Mouse (Mus musculus): Measurements from ENCODE around the gene Yap1.

Gene Yap1

GRCm38 (mm10) chr9:8004370-8004991 is at the start of gene Yap1:
Gene Yap1 (minus strand): TSS chr9:8004596.
- peak; percentile 63 for DNase-seq (ENCODE audit: low read depth, low spot score)

GRCm38 (mm10) chr9:8043044-8043387 is 38.6 kb upstream of the Yap1 start:
- no peak for DNase-seq (ENCODE audit: low read depth, low spot score)

GRCm38 (mm10) chr9:8042338-8043043 is 38.1 kb upstream of the Yap1 start, which contains the start of gene Cfap300:
Gene Cfap300 (minus strand): TSS chr9:8042823.
- DNase-seq (ENCODE audit: low read depth, low spot score) = peak; percentile 96

GRCm38 (mm10) chr9:8035546-8035945 is 31.1 kb upstream of the Yap1 start:
- no peak for DNase-seq (ENCODE audit: low read depth, low spot score)

GRCm38 (mm10) chr9:8035091-8035490 is 30.7 kb upstream of the Yap1 start:
- no peak for DNase-seq (ENCODE audit: low read depth, low spot score)

DNA sequence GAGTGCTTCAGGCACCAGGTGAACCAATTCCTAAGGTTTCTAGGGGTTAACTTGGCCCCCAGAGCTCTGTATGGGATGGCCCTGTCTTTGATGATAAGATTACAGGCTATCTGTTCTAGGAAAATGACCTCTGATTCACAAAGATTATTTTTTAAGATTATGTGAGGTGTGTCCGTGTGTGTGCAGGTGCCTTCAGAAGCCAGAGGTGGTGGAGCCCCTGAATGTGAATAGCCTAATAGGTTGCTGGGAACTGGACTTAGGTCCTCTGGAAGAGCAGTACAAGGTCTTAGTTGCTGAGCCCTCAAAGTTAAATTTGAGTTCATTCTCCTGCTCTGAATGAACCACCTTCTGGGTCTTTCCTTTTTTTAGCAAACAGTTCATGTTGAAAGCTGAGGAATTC is 29.7 kb upstream of the Yap1 start:
- no peak for DNase-seq (ENCODE audit: low read depth, low spot score)

DNA sequence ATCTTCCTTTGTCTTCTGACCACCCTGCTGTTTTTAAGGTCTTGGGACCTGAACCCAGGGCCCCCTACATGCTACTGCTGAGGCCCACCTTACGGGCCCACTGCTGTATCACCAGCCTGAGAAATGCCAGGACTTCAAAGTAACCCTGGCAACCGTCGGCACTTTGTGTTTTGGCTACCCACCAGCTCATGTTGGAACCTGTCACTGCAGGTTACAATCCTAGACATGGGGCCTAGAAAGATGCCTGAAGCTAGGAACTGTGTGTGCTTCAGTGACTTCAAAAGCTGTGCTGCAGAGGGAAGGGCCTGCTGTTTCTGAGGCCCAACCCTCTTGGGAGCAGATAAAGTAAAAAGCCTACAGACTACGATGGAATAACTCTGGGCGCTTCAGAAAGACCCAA is 28.5 kb upstream of the Yap1 start:
- DNase-seq (ENCODE audit: low read depth, low spot score) = no peak

GRCm38 (mm10) chr9:8018609-8019008 is 14.2 kb upstream of the Yap1 start:
- DNase-seq (ENCODE audit: low read depth, low spot score) = no peak

DNA sequence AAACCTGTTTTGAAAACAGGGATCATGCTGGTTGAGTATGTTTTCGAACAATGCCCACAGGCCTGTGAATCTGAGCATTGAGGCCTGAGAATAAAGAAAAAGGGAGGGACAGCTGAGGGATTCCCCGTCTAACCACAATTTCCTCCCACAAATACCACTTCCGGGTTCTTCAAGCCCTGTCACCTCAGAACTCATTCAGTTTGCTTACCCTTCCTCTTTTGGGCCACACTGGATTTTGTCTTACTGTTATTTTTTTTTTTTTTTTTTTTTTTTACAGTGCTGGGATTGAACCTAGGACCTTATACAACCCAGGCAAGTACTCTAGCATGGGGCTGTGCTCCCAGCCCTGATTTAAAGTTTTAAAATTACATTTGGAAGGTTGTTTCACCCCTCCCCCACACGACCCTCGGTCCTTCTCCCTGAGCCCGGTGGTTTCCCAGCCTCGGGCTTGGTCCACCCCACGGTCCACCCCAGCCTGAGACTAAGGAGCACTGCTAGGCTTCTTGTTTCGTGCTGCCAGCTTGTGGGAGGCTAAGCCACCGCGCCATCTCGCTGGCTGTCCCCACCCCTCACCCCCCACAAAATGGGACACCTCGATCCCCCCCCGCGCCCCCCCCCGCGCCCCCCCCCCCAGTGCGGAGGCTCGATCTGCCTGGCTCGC is 13.0 kb upstream of the Yap1 start:
- DNase-seq (ENCODE audit: low read depth, low spot score) = peak; percentile 78

GRCm38 (mm10) chr9:8003301-8004271 is 810 bp downstream of the Yap1 start:
- DNase-seq (ENCODE audit: low read depth, low spot score) = peak; percentile 35

DNA sequence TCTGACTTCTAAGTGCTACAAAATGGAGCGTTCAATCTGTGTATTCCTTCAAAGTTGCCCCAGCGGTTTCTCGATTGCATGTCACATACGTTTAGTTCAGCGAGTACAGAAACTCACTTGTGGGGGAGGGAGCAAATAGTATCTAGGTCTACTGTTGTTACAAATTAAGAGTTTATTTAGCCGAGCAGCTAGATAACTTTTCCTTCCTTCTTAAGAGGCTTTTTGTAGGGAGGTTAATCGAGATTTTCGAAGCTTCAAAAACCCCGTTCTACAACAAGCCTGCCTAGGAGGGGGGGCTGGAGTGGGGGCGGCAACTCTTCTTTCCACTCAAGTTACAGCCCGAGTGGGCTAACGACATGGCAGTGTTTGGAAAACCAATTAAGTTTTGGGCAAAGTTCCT is 1.6 kb downstream of the Yap1 start:
- no peak for DNase-seq (ENCODE audit: low read depth, low spot score)

- no peak for DNase-seq (ENCODE audit: low read depth, low spot score)
Measured at GRCm38 (mm10) chr9:8001352-8001751, 3.0 kb downstream of the Yap1 start.

DNA sequence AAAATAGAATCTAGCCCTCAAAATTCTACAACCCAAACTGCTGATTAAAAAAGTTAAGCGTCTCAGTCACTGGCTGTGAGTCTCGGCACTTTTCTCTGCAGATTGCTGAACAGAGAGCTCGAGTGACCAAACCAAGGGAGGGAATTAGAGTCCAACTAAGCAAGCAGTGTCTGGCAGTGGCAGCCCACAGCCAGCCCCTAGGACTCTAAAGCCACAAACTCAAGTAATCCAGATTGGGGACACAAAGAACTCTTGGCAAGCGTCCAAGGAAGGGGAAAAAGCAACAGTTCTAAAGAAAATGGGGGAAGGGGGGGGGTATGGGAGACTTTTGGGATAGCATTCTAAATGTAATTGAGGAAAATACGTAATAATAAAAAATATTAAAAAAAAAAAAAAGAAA is 10.1 kb downstream of the Yap1 start:
- DNase-seq (ENCODE audit: low read depth, low spot score) = no peak

DNA sequence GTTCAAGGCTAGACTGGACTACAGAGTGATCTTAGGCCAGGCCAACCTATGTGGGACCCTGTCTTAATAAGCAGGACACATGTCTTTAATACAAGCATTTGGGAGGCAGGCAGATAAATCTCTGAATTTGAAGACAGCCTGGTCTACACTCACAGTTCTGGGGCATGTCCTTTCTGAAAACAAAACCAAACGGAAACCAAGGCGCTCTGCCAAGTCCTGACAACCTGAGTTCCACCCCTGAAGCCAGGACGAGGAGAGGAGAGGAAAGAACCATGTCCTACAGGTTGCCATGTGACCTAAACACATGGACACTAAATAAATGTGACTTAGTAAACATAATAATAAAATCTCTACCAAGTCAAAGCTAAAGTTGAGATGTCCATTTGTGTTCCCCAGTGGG is 11.7 kb downstream of the Yap1 start:
- no peak for DNase-seq (ENCODE audit: low read depth, low spot score)

DNA sequence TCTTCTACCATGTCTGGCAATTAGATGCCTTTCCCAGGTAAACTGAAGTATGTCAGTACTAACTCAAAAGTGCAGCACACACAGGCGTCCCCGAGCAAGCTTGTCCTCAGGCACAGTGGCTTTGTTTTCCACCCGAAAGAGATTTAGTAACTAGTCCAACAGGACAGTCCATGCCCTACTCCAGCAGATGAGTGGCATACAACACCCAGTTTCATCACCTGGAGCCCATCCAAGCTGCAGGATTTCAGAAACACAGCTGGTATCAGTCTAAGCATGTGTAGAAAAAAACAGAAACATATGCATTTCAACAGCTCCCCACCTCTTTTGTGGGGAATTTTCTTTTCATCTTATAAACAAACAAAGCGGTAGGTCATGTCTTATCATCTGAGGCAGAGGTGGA is 13.5 kb downstream of the Yap1 start:
- no peak for DNase-seq (ENCODE audit: low read depth, low spot score)

DNA sequence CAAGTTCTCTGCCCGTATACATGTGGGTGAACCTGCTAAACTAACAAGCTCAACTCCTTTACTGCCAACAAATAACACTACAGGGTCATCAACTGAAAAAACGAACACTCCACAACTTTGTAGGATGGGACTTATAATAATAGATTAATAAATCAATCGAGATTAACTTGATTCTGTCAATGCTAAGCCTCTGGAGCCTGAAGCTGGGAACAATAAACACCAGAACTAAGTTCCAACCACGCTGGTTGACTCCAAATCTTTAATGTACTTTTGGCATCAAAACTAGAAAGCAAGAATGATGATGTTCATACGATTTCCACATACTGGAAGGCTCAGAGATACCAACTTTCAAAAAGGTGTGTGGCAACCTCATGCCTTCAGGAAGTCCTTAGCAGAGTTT is 17.3 kb downstream of the Yap1 start:
- DNase-seq (ENCODE audit: low read depth, low spot score) = no peak

DNA sequence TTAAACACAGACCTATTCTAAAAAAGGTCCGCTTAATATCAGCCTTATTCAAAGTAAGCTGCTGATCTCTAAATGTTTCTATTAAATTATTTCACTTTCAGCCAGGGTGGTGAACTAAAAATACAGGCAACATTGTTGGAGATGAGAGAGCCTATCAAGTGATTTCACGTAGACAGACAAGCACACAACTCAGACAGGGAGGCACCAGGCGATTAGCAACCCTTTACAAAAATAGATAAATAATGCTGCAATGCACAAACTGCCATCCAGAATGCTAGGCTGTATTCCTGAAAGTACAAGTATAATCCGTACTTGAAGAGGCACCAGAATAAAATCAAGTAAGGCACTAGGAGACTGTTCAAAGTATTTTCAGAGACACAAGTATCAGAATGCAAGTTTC is 20.1 kb downstream of the Yap1 start:
- no peak for DNase-seq (ENCODE audit: low read depth, low spot score)

DNA sequence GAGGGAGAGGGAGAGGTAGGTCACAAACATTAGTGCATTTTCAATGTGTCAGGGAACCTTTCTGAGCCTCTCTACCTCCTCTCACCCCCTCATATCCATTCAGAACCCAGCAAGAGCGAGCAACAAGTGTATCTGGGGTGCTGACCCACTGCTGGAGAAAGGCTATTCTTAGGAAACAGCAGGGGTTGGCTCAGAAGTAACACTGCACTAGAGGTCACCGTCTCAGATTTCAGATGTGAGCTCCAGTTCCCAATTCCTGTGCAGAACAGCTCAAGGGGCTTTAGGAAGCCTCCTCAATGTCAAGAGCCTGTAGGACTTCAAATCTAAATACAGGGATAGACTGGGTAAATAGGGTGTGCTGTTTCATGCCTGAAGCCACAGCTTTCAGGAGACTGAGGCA is 20.7 kb downstream of the Yap1 start:
- no peak for DNase-seq (ENCODE audit: low read depth, low spot score)

- DNase-seq (ENCODE audit: low read depth, low spot score) = no peak
Measured at GRCm38 (mm10) chr9:7980162-7980561, 24.2 kb downstream of the Yap1 start.

DNA sequence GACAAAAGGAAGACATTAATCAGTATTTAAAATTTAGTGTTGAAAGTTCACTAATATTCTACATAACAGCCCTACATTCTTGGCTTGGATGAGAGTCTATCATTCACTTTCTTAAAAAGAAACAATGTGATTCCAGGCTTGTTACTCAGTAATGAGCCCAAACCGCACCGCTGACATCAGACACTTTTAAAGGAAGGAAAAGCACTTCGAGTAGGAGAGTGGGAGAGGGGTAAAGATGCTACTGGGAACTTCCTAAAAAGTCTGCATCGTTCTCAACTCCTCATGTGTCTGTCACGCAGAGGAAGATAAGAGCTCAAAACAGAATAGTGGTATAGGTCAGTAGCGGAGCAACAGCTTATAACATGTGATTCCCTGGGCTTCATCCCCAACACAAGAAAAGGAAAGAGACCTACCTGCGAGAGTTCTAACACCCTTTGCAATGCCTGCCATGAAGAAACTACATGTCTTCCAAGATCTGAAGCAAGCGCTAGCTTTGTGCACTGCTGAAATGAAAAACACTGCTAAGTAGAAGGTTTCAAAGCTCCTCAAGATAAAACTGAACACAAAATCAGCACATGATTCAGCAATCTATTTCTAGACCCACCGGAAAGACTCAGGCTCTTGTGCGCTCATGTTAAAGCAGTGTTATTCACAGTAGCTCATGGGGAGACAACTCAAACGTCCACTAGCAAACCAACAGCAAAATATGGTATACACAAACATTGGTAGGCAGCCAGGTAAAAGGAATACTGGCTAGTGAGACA is 25.1 kb downstream of the Yap1 start:
- DNase-seq (ENCODE audit: low read depth, low spot score) = no peak

GRCm38 (mm10) chr9:7978502-7978901 is 25.9 kb downstream of the Yap1 start:
- DNase-seq (ENCODE audit: low read depth, low spot score) = peak; percentile 4
